Mouse (Mus musculus) CH12.LX (cell line): ENCODE measurements around the gene Spns3. TPM values are rescaled to one million over a fixed set of nuclear protein-coding genes. Genes with fewer than 3 reads are reported as not detected.
A peak's percentile ranks its signal among the peaks of the same experiment; 100 is the strongest.

Experiments used
- DNase-seq: peaks from one replicate; pipeline ENCODE4 v3.0.0-alpha.2; 2013; ENCODE audit errors: extremely low read depth
- H3K27ac ChIP-seq: 2 replicates; pipeline ENCODE4 v1.5.1; 2012; ENCODE audit warnings: low read depth, mild to moderate bottlenecking, control low read depth, moderate library complexity; ENCODE audit not compliant: insufficient read depth
- H3K27me3 ChIP-seq: replicated peaks from 2 replicates; pipeline ENCODE3; 2012; ENCODE audit warnings: inconsistent platforms
- H3K36me3 ChIP-seq, 2 experiments: replicated peaks in 1 of 2; 2 replicates each; pipeline versions ENCODE3 to v1.6.1; 2012; ENCODE audit warnings: inconsistent platforms in 1 of 2, low read length in 1 of 2, mild to moderate bottlenecking in 1 of 2, mixed read lengths in 1 of 2, moderate library complexity in 1 of 2; ENCODE audit not compliant: control insufficient read depth in 1 of 2, insufficient read depth in 1 of 2
- H3K4me1 ChIP-seq, 2 experiments: 2 replicates each; pipeline ENCODE4 v1.6.1; 2012; ENCODE audit warnings: inconsistent platforms in 1 of 2, moderate library complexity in 1 of 2; ENCODE audit not compliant: insufficient read depth in 2 of 2, control insufficient read depth in 1 of 2
- H3K4me2 ChIP-seq: 2 replicates; pipeline ENCODE4 v1.6.1; 2012; ENCODE audit warnings: low read depth, mild to moderate bottlenecking, control low read depth; ENCODE audit not compliant: poor library complexity, insufficient read depth, severe bottlenecking
- H3K4me3 ChIP-seq, 3 experiments: fragments of 150-350 bp in 1 of 3; sonication (generic) in 1 of 3; replicated peaks in 1 of 3; 2 replicates each; pipeline versions ENCODE3 to v1.5.1; 2011 to 2012; ENCODE audit warnings: low read depth in 2 of 3, low read length in 2 of 3, mild to moderate bottlenecking in 2 of 3, moderate library complexity in 2 of 3, control low read depth in 1 of 3, improper control_type of control experiment in 1 of 3, inconsistent platforms in 1 of 3, mixed read lengths in 1 of 3; ENCODE audit not compliant: poor library complexity in 1 of 3
- H3K79me2 ChIP-seq: replicated peaks from 2 replicates; pipeline ENCODE4 v1.6.1; 2012; ENCODE audit warnings: mild to moderate bottlenecking, moderate library complexity; ENCODE audit not compliant: control insufficient read depth, poor library complexity, insufficient read depth, severe bottlenecking; ENCODE audit errors: extremely low read depth
- H3K9ac ChIP-seq: 2 replicates; pipeline ENCODE4 v1.6.1; 2012; ENCODE audit warnings: low read depth, mild to moderate bottlenecking, control low read depth, moderate library complexity; ENCODE audit not compliant: insufficient read depth
- H3K9me3 ChIP-seq: replicated peaks from 2 replicates; pipeline ENCODE3; 2012; ENCODE audit warnings: low read length, inconsistent platforms, mixed read lengths
- BHLHE40 ChIP-seq: IDR thresholded peaks from 2 replicates; pipeline ENCODE4 v1.6.1; 2011; ENCODE audit warnings: mild to moderate bottlenecking, low read depth, low read length, improper control_type of control experiment
- CHD2 ChIP-seq: IDR thresholded peaks from 2 replicates; pipeline ENCODE4 v1.6.1; 2011; ENCODE audit warnings: low read length, improper control_type of control experiment
- ELF1 ChIP-seq: IDR thresholded peaks from 2 replicates; pipeline ENCODE4 v1.6.1; 2014; ENCODE audit warnings: low read depth, mild to moderate bottlenecking, inconsistent platforms, low read length, improper control_type of control experiment
- ETS1 ChIP-seq: conservative IDR thresholded peaks from 2 replicates; pipeline ENCODE4 v1.6.1; 2012; ENCODE audit warnings: low read depth, mild to moderate bottlenecking, inconsistent platforms, low read length, improper control_type of control experiment, moderate library complexity
- HCFC1 ChIP-seq: IDR thresholded peaks from 2 replicates; pipeline ENCODE4 v1.6.1; 2012; ENCODE audit warnings: low read depth, mild to moderate bottlenecking, inconsistent platforms, low read length, improper control_type of control experiment
- IRF4 ChIP-seq: IDR thresholded peaks from 2 replicates; pipeline ENCODE4 v1.6.1; 2014; ENCODE audit warnings: low read depth, mild to moderate bottlenecking, inconsistent platforms, low read length, improper control_type of control experiment
- JUN ChIP-seq: IDR thresholded peaks from 2 replicates; pipeline ENCODE4 v1.6.1; 2011; ENCODE audit warnings: low read depth, mild to moderate bottlenecking, low read length, improper control_type of control experiment, moderate library complexity; ENCODE audit not compliant: insufficient read depth
- KAT2A ChIP-seq: IDR thresholded peaks from 2 replicates; pipeline ENCODE4 v1.6.1; 2012; ENCODE audit warnings: low read length, improper control_type of control experiment, inconsistent platforms; ENCODE audit not compliant: insufficient replicate concordance
- MAFK ChIP-seq: IDR thresholded peaks from 2 replicates; pipeline ENCODE4 v1.6.1; 2011; ENCODE audit warnings: low read length, improper control_type of control experiment; ENCODE audit not compliant: insufficient replicate concordance
- MAZ ChIP-seq: IDR thresholded peaks from 2 replicates; pipeline ENCODE4 v1.6.1; 2012; ENCODE audit warnings: low read depth, mild to moderate bottlenecking, inconsistent platforms, low read length, improper control_type of control experiment, moderate library complexity
- MEF2A ChIP-seq: IDR thresholded peaks from 2 replicates; pipeline ENCODE4 v1.6.1; 2014; ENCODE audit warnings: low read depth, mild to moderate bottlenecking, inconsistent platforms, low read length, improper control_type of control experiment, borderline replicate concordance
- MXI1 ChIP-seq: IDR thresholded peaks from 2 replicates; pipeline ENCODE4 v1.6.1; 2011; ENCODE audit warnings: mild to moderate bottlenecking, low read depth, low read length, improper control_type of control experiment
- MYC ChIP-seq: IDR thresholded peaks from 2 replicates; pipeline ENCODE4 v1.6.1; 2011; ENCODE audit warnings: low read depth, mild to moderate bottlenecking, improper control_type of control experiment, low read length
- POLR2AphosphoS2 ChIP-seq: IDR thresholded peaks from 2 replicates; pipeline ENCODE4 v1.6.1; 2011; ENCODE audit warnings: low read depth, low read length, improper control_type of control experiment
- RCOR1 ChIP-seq: conservative IDR thresholded peaks from 2 replicates; pipeline ENCODE4 v1.6.1; 2012; ENCODE audit warnings: low read depth, mild to moderate bottlenecking, inconsistent platforms, low read length, improper control_type of control experiment
- TBP ChIP-seq: conservative IDR thresholded peaks from 2 replicates; pipeline ENCODE4 v1.6.1; 2011; ENCODE audit warnings: low read depth, low read length, improper control_type of control experiment
- TCF12 ChIP-seq: IDR thresholded peaks from 2 replicates; pipeline ENCODE4 v1.6.1; 2014; ENCODE audit warnings: low read depth, mild to moderate bottlenecking, inconsistent platforms, low read length, improper control_type of control experiment
- ZKSCAN1 ChIP-seq: IDR thresholded peaks from 2 replicates; pipeline ENCODE4 v1.6.1; 2012; ENCODE audit warnings: low read depth, inconsistent platforms, low read length, improper control_type of control experiment, borderline replicate concordance
- ZMIZ1 ChIP-seq: IDR thresholded peaks from 2 replicates; pipeline ENCODE4 v1.6.1; 2012; ENCODE audit warnings: low read depth, mild to moderate bottlenecking, inconsistent platforms, low read length, improper control_type of control experiment
- dilution Hi-C: fragments of 300-500 bp; cut with MboI; formaldehyde crosslinking; loops from 2 replicates; pipeline ENCODE4 v1.14.3; 2020; ENCODE audit warnings: low sequenced_read_pairs; ENCODE audit not compliant: extremely low pct_unique_long_range_greater_than_20kb, extremely low pct_ligation_motif_present
- in situ Hi-C: fragments of 300-500 bp; cut with MboI; formaldehyde crosslinking; loops from 3 replicates; pipeline ENCODE4 v1.14.3; 2019; ENCODE audit warnings: low sequenced_read_pairs, low pct_ligation_motif_present, low pct_unique_long_range_greater_than_20kb, mixed read lengths
- polyA plus RNA-seq: library from polyadenylated mRNA; unstranded; fragments of >175 nt; gene quantifications from 2 replicates; pipeline ENCODE4 v1.2.1, GENCODE M21; 2012; ENCODE audit warnings: low read depth; ENCODE audit not compliant: insufficient read length
- total RNA-seq, 2 experiments: library from RNA; depleted of rRNA; stranded (reverse); fragments of 300-350 nt in 1 of 2; fragments of >200 nt in 1 of 2; gene quantifications; 2 replicates each; pipeline ENCODE4 v1.2.3; 2012 to 2014

Gene Spns3
- total and polyA plus RNA-seq, 3 experiments: 0.21 to 1.8 (median 1.0) TPM

GRCm38 (mm10) chr11:72453105-72453953, 97.0 kb downstream of the Spns3 start:
- peaks cover 22 to 68% of the 10 kb centered on the region in 2 experiments for H3K4me1 ChIP-seq

GRCm38 (mm10) chr11:72452140-72452665, 98.1 kb downstream of the Spns3 start:
- H3K79me2 ChIP-seq: no peaks in the 10 kb centered on the region
- no peak overlapping the region for H3K9ac ChIP-seq
- in situ Hi-C loops: no loop called here
- no peak for DNase-seq
- TF ChIP-seq MAFK (no peak), POLR2AphosphoS2 (peak; percentile 97), KAT2A (no peak)
- no peaks in the 10 kb centered on the region for H3K27me3 ChIP-seq
- H3K27ac ChIP-seq: no peak overlapping the region
- dilution Hi-C loops: no loop called here
- H3K4me2 ChIP-seq: no peak overlapping the region
- H3K36me3 ChIP-seq: peaks cover 54 to 65% of the 10 kb centered on the region in 2 experiments
- H3K4me1 ChIP-seq: peaks cover 25 to 73% of the 10 kb centered on the region in 2 experiments
- no peaks in the 10 kb centered on the region for H3K9me3 ChIP-seq
- H3K4me3 ChIP-seq: no peak overlapping the region

More at GRCm38 (mm10) chr11:72453105-72453953, 97.0 kb downstream of the Spns3 start:
- in situ Hi-C loops (no loop called here), dilution Hi-C loops (no loop called here)
- Histone ChIP-seq H3K4me2 (no peak overlapping the region; the same call in 1 of the 2 replicates), H3K27ac (peak overlapping the region; percentile 29; the same call in 1 of the 2 replicates), H3K9me3 (no peaks in the 10 kb centered on the region), H3K79me2 (no peaks in the 10 kb centered on the region), H3K4me3 (no peak overlapping the region), H3K36me3 (peaks cover 43 to 54% of the 10 kb centered on the region in 2 experiments), H3K9ac (no peak overlapping the region), H3K27me3 (no peaks in the 10 kb centered on the region)
- no peak for DNase-seq
- TF ChIP-seq MAZ: peak; percentile 64; the same call in 1 of the 2 replicates
- TF ChIP-seq MEF2A: no peak
- peak; percentile 68; the same call in 1 of the 2 replicates for TF ChIP-seq MXI1
- no peak for TF ChIP-seq HCFC1
- peak; percentile 18; the same call in 1 of the 2 replicates for TF ChIP-seq CHD2
- peak; percentile 29; the same call in 1 of the 2 replicates for TF ChIP-seq IRF4
- 0 out of 2 replicates have a peak, but pooled peaks have one; percentile 27 for TF ChIP-seq TCF12
- no peak for TF ChIP-seq JUN
- TF ChIP-seq TBP: no peak
- no peak for TF ChIP-seq MYC
- no peak for TF ChIP-seq ETS1
- 0 out of 2 replicates have a peak, but pooled peaks have one; percentile 49 for TF ChIP-seq ZMIZ1
- TF ChIP-seq ELF1: 0 out of 2 replicates have a peak, but pooled peaks have one; percentile 17
- no peak for TF ChIP-seq ZKSCAN1
- no peak for TF ChIP-seq BHLHE40
- TF ChIP-seq RCOR1: no peak
